Mouse (Mus musculus): ENCODE measurements around the gene Cldn7. TPM values are rescaled to one million over a fixed set of nuclear protein-coding genes. Genes with fewer than 3 reads are reported as not detected.

Gene Cldn7
- polyA plus RNA-seq, 1 experiment: 106 TPM

DNA sequence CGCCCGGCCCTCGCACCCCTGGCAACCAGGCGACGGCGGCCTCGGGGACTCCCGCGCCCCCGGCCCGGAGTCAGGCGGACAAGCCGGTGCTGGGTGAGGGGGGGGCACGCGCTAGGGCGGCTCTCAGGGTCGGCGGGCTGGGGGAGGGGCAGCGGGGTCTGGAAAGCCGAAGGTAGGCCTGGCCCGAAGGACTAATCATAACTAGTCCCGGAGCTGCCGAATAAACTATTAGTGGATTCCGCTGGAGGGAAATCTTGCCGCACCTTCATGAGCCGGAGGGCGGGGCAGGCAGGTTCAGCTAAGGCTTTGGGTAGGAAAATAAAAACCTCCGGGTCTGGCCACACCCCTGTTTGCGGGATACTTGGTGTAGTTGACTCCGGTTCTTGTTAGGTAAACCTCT is 28.4 kb upstream of the Cldn7 start:
- H3K27ac ChIP-seq (ENCODE audit: insufficient read depth, low read length): no peak overlapping the region
- H3K9me3 ChIP-seq (replicated peaks; ENCODE audit: control insufficient read depth, insufficient read depth, low read length, poor library complexity, severe bottlenecking): no peaks in the 10 kb centered on the region
- H3K4me3 ChIP-seq (ENCODE audit: low read depth, low read length): peak overlapping the region; percentile 58
- H3K4me1 ChIP-seq (ENCODE audit: control insufficient read depth, insufficient read depth, low read length): peaks cover 9% of the 10 kb centered on the region
- TF ChIP-seq POLR2A (IDR thresholded peaks at IDR 0.05; ENCODE audit: insufficient read depth, low read length) (no peak), CTCF (IDR thresholded peaks at IDR 0.05; ENCODE audit: low read depth, low read length) (no peak), EP300 (IDR thresholded peaks at IDR 0.05; ENCODE audit: insufficient read depth, low read depth, low read length) (no peak)
- peak overlapping the region; percentile 94 for H3K9ac ChIP-seq (ENCODE audit: low read depth, poor library complexity, severe bottlenecking)
- no peaks in the 10 kb centered on the region; the same call in 1 of the 2 replicates for H3K36me3 ChIP-seq (ENCODE audit: control insufficient read depth, insufficient read depth, low read length, poor library complexity, severe bottlenecking)
- no peaks in the 10 kb centered on the region for H3K27me3 ChIP-seq (ENCODE audit: control insufficient read depth, insufficient read depth, low read length, poor library complexity, severe bottlenecking)

DNA sequence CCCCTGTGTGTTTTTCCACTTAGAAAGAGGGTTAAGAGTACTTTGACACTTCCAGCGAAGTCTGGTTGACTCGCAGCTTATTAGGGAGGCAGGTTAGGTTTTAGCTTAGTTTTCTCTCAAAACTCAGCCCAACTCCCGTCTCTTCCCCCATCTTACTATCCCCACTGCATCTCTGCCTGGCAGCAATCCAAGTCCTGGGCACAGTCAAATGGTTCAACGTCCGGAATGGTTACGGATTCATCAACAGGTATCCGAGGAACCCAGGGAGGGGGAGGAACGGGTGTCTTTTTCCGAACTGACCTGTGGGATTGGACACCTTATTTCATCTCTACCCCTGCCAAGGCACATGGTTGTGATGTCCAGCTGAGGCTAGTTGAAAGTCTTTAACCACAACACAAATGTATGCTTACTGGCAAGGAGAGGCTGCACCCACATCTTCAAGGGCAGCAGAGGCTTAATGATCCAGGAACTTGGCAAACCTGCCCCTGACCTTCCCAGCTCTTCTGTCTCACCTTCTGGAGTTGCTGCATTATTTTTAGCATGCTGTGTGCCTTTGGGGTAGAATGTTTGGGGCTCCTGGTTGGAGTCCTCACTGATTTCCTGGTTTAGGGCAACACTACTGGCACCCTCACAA is 27.7 kb upstream of the Cldn7 start:
- Histone ChIP-seq H3K4me3 (ENCODE audit: low read depth, low read length) (peak overlapping the region; percentile 58), H3K36me3 (ENCODE audit: control insufficient read depth, insufficient read depth, low read length, poor library complexity, severe bottlenecking) (no peaks in the 10 kb centered on the region; the same call in 1 of the 2 replicates), H3K27me3 (ENCODE audit: control insufficient read depth, insufficient read depth, low read length, poor library complexity, severe bottlenecking) (no peaks in the 10 kb centered on the region), H3K4me1 (ENCODE audit: control insufficient read depth, insufficient read depth, low read length) (peaks cover 9% of the 10 kb centered on the region), H3K27ac (ENCODE audit: insufficient read depth, low read length) (no peak overlapping the region), H3K9ac (ENCODE audit: low read depth, poor library complexity, severe bottlenecking) (peak overlapping the region; percentile 94), H3K9me3 (replicated peaks; ENCODE audit: control insufficient read depth, insufficient read depth, low read length, poor library complexity, severe bottlenecking) (no peaks in the 10 kb centered on the region)
- no peak for TF ChIP-seq POLR2A (IDR thresholded peaks at IDR 0.05; ENCODE audit: insufficient read depth, low read length)
- TF ChIP-seq CTCF (IDR thresholded peaks at IDR 0.05; ENCODE audit: low read depth, low read length): no peak
- TF ChIP-seq EP300 (IDR thresholded peaks at IDR 0.05; ENCODE audit: insufficient read depth, low read depth, low read length): no peak

DNA sequence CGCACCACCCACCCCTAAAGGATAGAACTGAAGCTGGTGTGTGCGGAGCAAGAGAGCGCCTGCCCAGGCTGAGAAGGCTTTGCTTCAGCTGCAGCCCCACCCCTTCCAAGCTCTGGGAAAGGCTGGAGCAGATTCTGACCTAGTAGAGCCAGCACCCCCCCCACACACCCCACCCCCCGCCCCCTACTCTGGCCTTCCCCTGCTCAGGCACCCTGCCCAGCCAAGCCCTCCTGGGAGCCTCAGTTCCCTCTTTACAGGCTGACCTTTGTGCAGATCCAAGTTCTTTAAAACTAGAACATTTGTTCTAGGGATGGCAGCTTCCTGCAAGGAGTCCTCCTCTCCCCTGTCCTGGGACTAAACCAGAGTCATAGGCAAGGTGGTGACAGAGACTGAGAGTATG is 27.2 kb upstream of the Cldn7 start:
- no peaks in the 10 kb centered on the region for H3K9me3 ChIP-seq (replicated peaks; ENCODE audit: control insufficient read depth, insufficient read depth, low read length, poor library complexity, severe bottlenecking)
- H3K4me3 ChIP-seq (ENCODE audit: low read depth, low read length): no peak overlapping the region
- TF ChIP-seq EP300 (IDR thresholded peaks at IDR 0.05; ENCODE audit: insufficient read depth, low read depth, low read length) (no peak), CTCF (IDR thresholded peaks at IDR 0.05; ENCODE audit: low read depth, low read length) (no peak), POLR2A (IDR thresholded peaks at IDR 0.05; ENCODE audit: insufficient read depth, low read length) (no peak)
- H3K9ac ChIP-seq (ENCODE audit: low read depth, poor library complexity, severe bottlenecking): no peak overlapping the region
- peaks cover 9% of the 10 kb centered on the region for H3K4me1 ChIP-seq (ENCODE audit: control insufficient read depth, insufficient read depth, low read length)
- no peak overlapping the region for H3K27ac ChIP-seq (ENCODE audit: insufficient read depth, low read length)
- H3K27me3 ChIP-seq (ENCODE audit: control insufficient read depth, insufficient read depth, low read length, poor library complexity, severe bottlenecking): no peaks in the 10 kb centered on the region
- no peaks in the 10 kb centered on the region; the same call in 1 of the 2 replicates for H3K36me3 ChIP-seq (ENCODE audit: control insufficient read depth, insufficient read depth, low read length, poor library complexity, severe bottlenecking)

DNA sequence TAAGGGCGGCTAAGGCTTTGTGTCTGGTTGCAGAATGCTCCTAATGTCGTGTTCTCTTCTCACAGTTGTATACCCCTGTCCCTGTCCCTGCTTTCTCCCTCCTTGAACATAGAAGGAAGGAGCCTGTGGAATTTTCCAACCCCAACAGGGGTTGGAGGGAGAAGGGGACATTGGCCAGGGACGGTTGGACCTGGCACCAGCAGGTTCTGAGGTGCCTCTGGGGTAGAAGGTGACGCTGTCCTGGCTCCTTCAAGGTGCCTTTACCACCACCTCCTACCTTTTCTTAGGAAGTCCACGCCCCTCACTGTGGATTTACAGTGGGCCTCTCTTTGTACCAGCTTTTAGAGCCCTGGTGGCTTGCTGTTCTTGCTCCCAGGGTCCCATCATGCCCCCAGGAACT is 26.7 kb upstream of the Cldn7 start:
- peaks cover 11% of the 10 kb centered on the region for H3K4me1 ChIP-seq (ENCODE audit: control insufficient read depth, insufficient read depth, low read length)
- H3K4me3 ChIP-seq (ENCODE audit: low read depth, low read length): no peak overlapping the region
- H3K27ac ChIP-seq (ENCODE audit: insufficient read depth, low read length): no peak overlapping the region
- no peak for TF ChIP-seq EP300 (IDR thresholded peaks at IDR 0.05; ENCODE audit: insufficient read depth, low read depth, low read length)
- TF ChIP-seq CTCF (IDR thresholded peaks at IDR 0.05; ENCODE audit: low read depth, low read length): no peak
- TF ChIP-seq POLR2A (IDR thresholded peaks at IDR 0.05; ENCODE audit: insufficient read depth, low read length): no peak
- no peak overlapping the region for H3K9ac ChIP-seq (ENCODE audit: low read depth, poor library complexity, severe bottlenecking)
- H3K9me3 ChIP-seq (replicated peaks; ENCODE audit: control insufficient read depth, insufficient read depth, low read length, poor library complexity, severe bottlenecking): no peaks in the 10 kb centered on the region
- H3K27me3 ChIP-seq (ENCODE audit: control insufficient read depth, insufficient read depth, low read length, poor library complexity, severe bottlenecking): no peaks in the 10 kb centered on the region
- H3K36me3 ChIP-seq (ENCODE audit: control insufficient read depth, insufficient read depth, low read length, poor library complexity, severe bottlenecking): no peaks in the 10 kb centered on the region; the same call in 1 of the 2 replicates

DNA sequence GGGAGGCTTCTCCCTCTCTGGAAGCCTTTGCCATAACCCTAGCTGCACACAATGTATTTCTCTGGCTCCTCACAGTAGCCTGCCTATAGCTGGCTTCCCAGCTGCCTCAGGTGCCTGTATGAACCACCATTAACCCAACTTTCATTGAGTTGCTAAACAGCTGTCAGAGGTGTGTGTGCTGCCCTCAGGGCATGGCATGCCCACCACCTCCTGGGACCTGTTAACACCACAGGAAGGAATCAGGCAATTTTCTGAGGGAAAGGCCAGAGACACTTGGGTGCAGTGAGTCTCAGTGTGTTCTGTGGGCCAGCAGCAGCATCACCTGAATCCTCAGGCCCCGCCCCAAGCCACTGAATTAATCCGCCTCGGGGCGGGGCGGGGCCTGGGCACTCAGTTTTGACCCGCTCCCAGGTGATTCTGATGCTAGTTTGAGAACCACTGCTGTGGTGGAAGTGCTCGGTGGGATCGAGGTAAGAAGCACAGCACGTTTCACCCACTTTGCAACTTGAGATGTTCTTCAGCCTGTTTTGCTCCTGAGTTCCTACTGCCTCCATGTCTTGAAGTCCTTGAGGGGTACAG is 26.1 kb upstream of the Cldn7 start:
- Histone ChIP-seq H3K36me3 (ENCODE audit: control insufficient read depth, insufficient read depth, low read length, poor library complexity, severe bottlenecking) (no peaks in the 10 kb centered on the region; the same call in 1 of the 2 replicates), H3K27me3 (ENCODE audit: control insufficient read depth, insufficient read depth, low read length, poor library complexity, severe bottlenecking) (no peaks in the 10 kb centered on the region), H3K9ac (ENCODE audit: low read depth, poor library complexity, severe bottlenecking) (no peak overlapping the region), H3K27ac (ENCODE audit: insufficient read depth, low read length) (no peak overlapping the region), H3K9me3 (replicated peaks; ENCODE audit: control insufficient read depth, insufficient read depth, low read length, poor library complexity, severe bottlenecking) (no peaks in the 10 kb centered on the region), H3K4me1 (ENCODE audit: control insufficient read depth, insufficient read depth, low read length) (peaks cover 11% of the 10 kb centered on the region), H3K4me3 (ENCODE audit: low read depth, low read length) (no peak overlapping the region)
- TF ChIP-seq EP300 (IDR thresholded peaks at IDR 0.05; ENCODE audit: insufficient read depth, low read depth, low read length) (no peak), POLR2A (IDR thresholded peaks at IDR 0.05; ENCODE audit: insufficient read depth, low read length) (no peak), CTCF (IDR thresholded peaks at IDR 0.05; ENCODE audit: low read depth, low read length) (no peak)

DNA sequence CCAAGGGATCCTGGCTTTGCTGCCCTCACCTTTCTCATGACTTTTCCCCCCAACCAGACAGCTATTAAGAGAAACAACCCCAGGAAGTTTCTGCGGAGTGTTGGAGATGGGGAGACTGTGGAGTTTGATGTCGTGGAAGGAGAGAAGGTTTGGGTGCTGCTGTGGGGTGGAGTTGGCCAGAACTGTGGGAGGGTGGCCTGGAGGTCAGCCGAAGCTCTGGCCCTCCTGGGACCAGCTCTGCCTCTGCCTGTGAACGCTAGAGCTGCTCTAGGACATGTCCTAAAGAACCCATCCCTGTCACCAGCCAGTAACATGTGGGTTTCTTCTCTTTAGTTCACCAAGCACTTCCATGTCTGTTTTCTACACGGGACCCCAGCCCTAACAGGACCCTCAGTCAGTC is 25.4 kb upstream of the Cldn7 start:
- Histone ChIP-seq H3K4me3 (ENCODE audit: low read depth, low read length) (no peak overlapping the region), H3K4me1 (ENCODE audit: control insufficient read depth, insufficient read depth, low read length) (peaks cover 11% of the 10 kb centered on the region), H3K27me3 (ENCODE audit: control insufficient read depth, insufficient read depth, low read length, poor library complexity, severe bottlenecking) (no peaks in the 10 kb centered on the region), H3K9ac (ENCODE audit: low read depth, poor library complexity, severe bottlenecking) (no peak overlapping the region), H3K27ac (ENCODE audit: insufficient read depth, low read length) (no peak overlapping the region), H3K36me3 (ENCODE audit: control insufficient read depth, insufficient read depth, low read length, poor library complexity, severe bottlenecking) (no peaks in the 10 kb centered on the region; the same call in 1 of the 2 replicates), H3K9me3 (replicated peaks; ENCODE audit: control insufficient read depth, insufficient read depth, low read length, poor library complexity, severe bottlenecking) (no peaks in the 10 kb centered on the region)
- TF ChIP-seq POLR2A (IDR thresholded peaks at IDR 0.05; ENCODE audit: insufficient read depth, low read length): no peak

Measured in ES-Bruce4 (cell line).